Mouse (Mus musculus) midbrain, embryonic 10.5 days (tissue): ENCODE measurements around the gene Hck. TPM values are rescaled to one million over a fixed set of nuclear protein-coding genes. Genes with fewer than 3 reads are reported as not detected.

Experiments
- DNase-seq: peaks from one replicate; pipeline ENCODE4 v3.0.0-alpha.2; 2017; ENCODE audit warnings: low spot score
- H3K27ac ChIP-seq: fragments of 300-500 bp; sonication (generic); replicated peaks from 2 replicates; pipeline ENCODE4 v1.5.1; 2016; ENCODE audit warnings: mild to moderate bottlenecking
- H3K27me3 ChIP-seq: fragments of 300-500 bp; sonication (generic); 2 replicates; pipeline ENCODE4 v1.6.1; 2016; ENCODE audit warnings: low read depth, mild to moderate bottlenecking; ENCODE audit not compliant: poor library complexity, severe bottlenecking
- H3K36me3 ChIP-seq: fragments of 300-500 bp; sonication (generic); 2 replicates; pipeline ENCODE4 v1.6.1; 2016; ENCODE audit warnings: mild to moderate bottlenecking, moderate library complexity
- H3K4me1 ChIP-seq: fragments of 300-500 bp; sonication (generic); 2 replicates; pipeline ENCODE4 v1.6.1; 2016
- H3K4me3 ChIP-seq: fragments of 300-500 bp; sonication (generic); 2 replicates; pipeline ENCODE4 v1.5.1; 2016; ENCODE audit warnings: mild to moderate bottlenecking, moderate library complexity
- H3K9me3 ChIP-seq: fragments of 300-500 bp; sonication (generic); replicated peaks from 2 replicates; pipeline ENCODE4 v1.6.1; 2016; ENCODE audit warnings: mild to moderate bottlenecking
- WGBS: fragments of 180-500 bp; shearing (Covaris S2); methylation state at CpG from one replicate; pipeline ENCODE4 v1.1.7; 2016; 5-methylcytosine and 5-hydroxymethylcytosine counted together
- polyA plus RNA-seq: library from polyadenylated mRNA; unstranded; fragments of >200 nt; fragmentation: Nextera tagmentation; extraction: Ambion mirVana; gene quantifications from 2 replicates; pipeline ENCODE4 v1.2.1, GENCODE M21; 2016

Hck gene
- polyA plus RNA-seq, 1 experiment from 2014 or later: 2.1 TPM

- no peaks in the 10 kb centered on the region for H3K9me3 ChIP-seq
- H3K36me3 ChIP-seq: no peaks in the 10 kb centered on the region
- no peak overlapping the region for H3K4me3 ChIP-seq
- no peaks in the 10 kb centered on the region for H3K4me1 ChIP-seq
- DNase-seq: no peak
- H3K27ac ChIP-seq: no peak overlapping the region
- WGBS: 86% methylated on average over 4 of the region's 4 CpGs
- peaks cover 10% of the 10 kb centered on the region for H3K27me3 ChIP-seq
Observed at GRCm38 (mm10) chr2:153115679-153116081, 7.4 kb downstream of the Hck start.

GRCm38 (mm10) chr2:153117051-153117486 lies 8.8 kb downstream of the Hck start:
- Histone ChIP-seq H3K9me3 (no peaks in the 10 kb centered on the region), H3K27ac (no peak overlapping the region), H3K36me3 (no peaks in the 10 kb centered on the region), H3K4me1 (no peaks in the 10 kb centered on the region), H3K4me3 (no peak overlapping the region), H3K27me3 (no peaks in the 10 kb centered on the region)
- no peak for DNase-seq
- WGBS: 85% methylated on average over 7 of the region's 7 CpGs

GRCm38 (mm10) chr2:153119488-153119887 lies 11.2 kb downstream of the Hck start:
- Histone ChIP-seq H3K36me3 (no peaks in the 10 kb centered on the region), H3K27me3 (no peaks in the 10 kb centered on the region), H3K9me3 (no peaks in the 10 kb centered on the region), H3K4me3 (no peak overlapping the region), H3K27ac (no peak overlapping the region), H3K4me1 (no peaks in the 10 kb centered on the region)
- WGBS: 88% methylated on average over 6 of the region's 6 CpGs
- DNase-seq: no peak

- Histone ChIP-seq H3K27me3 (no peaks in the 10 kb centered on the region), H3K4me3 (no peak overlapping the region), H3K4me1 (no peaks in the 10 kb centered on the region), H3K36me3 (no peaks in the 10 kb centered on the region), H3K27ac (no peak overlapping the region), H3K9me3 (no peaks in the 10 kb centered on the region)
- no peak for DNase-seq
- WGBS: 81% methylated on average over 8 of the region's 8 CpGs
Observed at GRCm38 (mm10) chr2:153120126-153120525, 11.9 kb downstream of the Hck start.

- DNase-seq: no peak
- 84% methylated on average over 8 of the region's 8 CpGs for WGBS
- H3K4me1 ChIP-seq: no peaks in the 10 kb centered on the region
- no peak overlapping the region for H3K4me3 ChIP-seq
- no peaks in the 10 kb centered on the region for H3K36me3 ChIP-seq
- no peaks in the 10 kb centered on the region for H3K27me3 ChIP-seq
- H3K9me3 ChIP-seq: no peaks in the 10 kb centered on the region
- no peak overlapping the region for H3K27ac ChIP-seq
Observed at GRCm38 (mm10) chr2:153121821-153122615, 13.8 kb downstream of the Hck start.

GRCm38 (mm10) chr2:153122701-153123100 lies 14.4 kb downstream of the Hck start:
- Histone ChIP-seq H3K4me3 (no peak overlapping the region), H3K4me1 (no peaks in the 10 kb centered on the region), H3K27ac (no peak overlapping the region), H3K36me3 (no peaks in the 10 kb centered on the region), H3K9me3 (no peaks in the 10 kb centered on the region), H3K27me3 (no peaks in the 10 kb centered on the region)
- no peak for DNase-seq
- WGBS: 89% methylated on average over 7 of the region's 7 CpGs

- Histone ChIP-seq H3K4me1 (no peaks in the 10 kb centered on the region), H3K27ac (no peak overlapping the region), H3K36me3 (no peaks in the 10 kb centered on the region), H3K9me3 (no peaks in the 10 kb centered on the region), H3K4me3 (no peak overlapping the region), H3K27me3 (no peaks in the 10 kb centered on the region)
- WGBS: 56% methylated on average over 5 of the region's 5 CpGs
- no peak for DNase-seq
Observed at GRCm38 (mm10) chr2:153125875-153126274, 17.6 kb downstream of the Hck start.

- H3K4me1 ChIP-seq: no peaks in the 10 kb centered on the region
- H3K27me3 ChIP-seq: no peaks in the 10 kb centered on the region
- DNase-seq: no peak
- H3K27ac ChIP-seq: no peak overlapping the region
- H3K9me3 ChIP-seq: no peaks in the 10 kb centered on the region
- no peak overlapping the region for H3K4me3 ChIP-seq
- WGBS: 16% methylated on average over 6 of the region's 6 CpGs
- H3K36me3 ChIP-seq: no peaks in the 10 kb centered on the region
Observed at GRCm38 (mm10) chr2:153131019-153131418, 22.8 kb downstream of the Hck start.

- no peaks in the 10 kb centered on the region for H3K9me3 ChIP-seq
- no peak overlapping the region for H3K4me3 ChIP-seq
- H3K36me3 ChIP-seq: no peaks in the 10 kb centered on the region
- 34% methylated on average over 5 of the region's 5 CpGs for WGBS
- no peak overlapping the region for H3K27ac ChIP-seq
- no peak for DNase-seq
- H3K4me1 ChIP-seq: no peaks in the 10 kb centered on the region
- no peaks in the 10 kb centered on the region for H3K27me3 ChIP-seq
Observed at GRCm38 (mm10) chr2:153134237-153134636, 26.0 kb downstream of the Hck start.

GRCm38 (mm10) chr2:153136211-153136610 lies 27.9 kb downstream of the Hck start:
- 72% methylated on average over 4 of the region's 4 CpGs for WGBS
- peaks cover 11% of the 10 kb centered on the region for H3K4me1 ChIP-seq
- no peaks in the 10 kb centered on the region for H3K36me3 ChIP-seq
- no peak for DNase-seq
- H3K4me3 ChIP-seq: no peak overlapping the region
- no peaks in the 10 kb centered on the region for H3K9me3 ChIP-seq
- no peaks in the 10 kb centered on the region for H3K27me3 ChIP-seq
- no peak overlapping the region for H3K27ac ChIP-seq

GRCm38 (mm10) chr2:153139158-153139557 lies 30.9 kb downstream of the Hck start:
- no peak overlapping the region for H3K4me3 ChIP-seq
- H3K27ac ChIP-seq: no peak overlapping the region
- no peak for DNase-seq
- peaks cover 11% of the 10 kb centered on the region for H3K4me1 ChIP-seq
- WGBS: 81% methylated on average over 7 of the region's 7 CpGs
- H3K36me3 ChIP-seq: no peaks in the 10 kb centered on the region
- H3K27me3 ChIP-seq: peaks cover 5% of the 10 kb centered on the region; the same call in 1 of the 2 replicates
- H3K9me3 ChIP-seq: no peaks in the 10 kb centered on the region

- Histone ChIP-seq H3K27ac (peak overlapping the region; percentile 57; the same call in 1 of the 2 replicates), H3K27me3 (peaks cover 5% of the 10 kb centered on the region; the same call in 1 of the 2 replicates), H3K4me3 (no peak overlapping the region), H3K36me3 (no peaks in the 10 kb centered on the region), H3K9me3 (no peaks in the 10 kb centered on the region), H3K4me1 (peaks cover 11% of the 10 kb centered on the region)
- DNase-seq: peak; percentile 43
- 13% methylated on average over 9 of the region's 9 CpGs for WGBS
Observed at GRCm38 (mm10) chr2:153139996-153140613, 31.8 kb downstream of the Hck start.

GRCm38 (mm10) chr2:153142620-153143199 lies 34.4 kb downstream of the Hck start:
- H3K9me3 ChIP-seq: no peaks in the 10 kb centered on the region
- peaks cover 11% of the 10 kb centered on the region for H3K4me1 ChIP-seq
- H3K27me3 ChIP-seq: peaks cover 5% of the 10 kb centered on the region; the same call in 1 of the 2 replicates
- peak; percentile 45 for DNase-seq
- 41% methylated on average over 10 of the region's 10 CpGs for WGBS
- no peaks in the 10 kb centered on the region for H3K36me3 ChIP-seq
- H3K27ac ChIP-seq: no peak overlapping the region
- no peak overlapping the region for H3K4me3 ChIP-seq
